ENCODE assay signal across 18 mouse cellular contexts in genomic region chr11:114662161-114662560, GRCm38 (mm10). TPM values are rescaled to one million over a fixed set of nuclear protein-coding genes. Genes with fewer than 3 reads are reported as not detected.
DNase-seq lines count a peak whose midpoint lies in the region; TF ChIP-seq lines count a peak whose summit lies in the region.
"Had no signal": no experiment of that assay in that cellular context is flagged by ENCODE, and none has a peak within 500 bp of the region (broad histone marks: within the 10 kb centered on the region; RNA-seq: fewer than 3 reads in every experiment).

No protein-coding gene starts in this region.

- DNase-seq in cerebellum, adult 9-11 months = peak; percentile 20
- no peak for DNase-seq in cerebellum, adult 2 months
- peak; percentile 59 for DNase-seq in R1 (ENCODE audit: low read depth, low spot score)
- DNase-seq in ZHBTc4 (ENCODE audit: low read depth, low spot score) = peak; percentile 69
- DNase-seq in thymus, postnatal 36 days = no peak
- DNase-seq: adrenal gland, adult 2 months; adrenal gland, postnatal 10 days; adrenal gland, postnatal 25 days; cerebellum, adult 18-20 months; cerebellum, adult 9-10 months; cerebellum, postnatal 14 days; cerebellum, postnatal 36 days; embryo, embryonic 11 days had no signal

- 90% methylated on average over 14 of the region's 14 CpGs for WGBS in cerebellum, adult 2 months

- H3K27me3 ChIP-seq in cerebellum, adult 2 months (ENCODE audit: control insufficient read depth, insufficient read depth, low read length) = no peaks in the 10 kb centered on the region
- H3K27me3 ChIP-seq: embryonic facial prominence, embryonic 15.5 days had no signal

- TF ChIP-seq CTCF in cerebellum, adult 2 months (IDR thresholded peaks at IDR 0.05; ENCODE audit: borderline replicate concordance, insufficient read depth, low read depth, low read length) = no peak

- H3K4me3 ChIP-seq in cerebellum, adult 2 months (replicated peaks; ENCODE audit: insufficient read depth, low read depth, low read length) = no peak overlapping the region
- H3K4me3 ChIP-seq: embryonic facial prominence, embryonic 13.5 days; embryonic facial prominence, embryonic 15.5 days; erythroblast, embryonic 14.5 days; forebrain, embryonic 10.5 days; forebrain, embryonic 12.5 days had no signal

- no peak for TF ChIP-seq POLR2A in cerebellum, adult 2 months (IDR thresholded peaks at IDR 0.05; ENCODE audit: borderline replicate concordance, insufficient read depth, low read length)

- no peaks in the 10 kb centered on the region for H3K4me1 ChIP-seq in cerebellum, adult 2 months (ENCODE audit: control insufficient read depth, insufficient read depth, low read length)
- H3K4me1 ChIP-seq: embryonic facial prominence, embryonic 13.5 days; embryonic facial prominence, embryonic 15.5 days had no signal

- H3K27ac ChIP-seq in cerebellum, adult 2 months (ENCODE audit: insufficient read depth, low read length) = no peak overlapping the region
- H3K27ac ChIP-seq: embryonic facial prominence, embryonic 13.5 days; embryonic facial prominence, embryonic 15.5 days; forebrain, embryonic 10.5 days; forebrain, embryonic 12.5 days had no signal

RNA-seq across cellular contexts. Expression of gene Rpl38, which starts 6.2 kb away (rescaled TPM):
- 1,362 and 1,509 TPM in 2 replicates for polyA plus RNA-seq in cerebellum, adult 2 months (2012; rRNA removed)

RNA-seq across cellular contexts. Expression of gene Ttyh2, which starts 13.1 kb away (rescaled TPM):
- polyA plus RNA-seq in cerebellum, adult 2 months (2012; rRNA removed) = 81.2 and 92.5 TPM in 2 replicates

Comparison
In these comparisons a context has a peak if more than half of its experiments do, and no peak if none do; other contexts are left out.
1. DNase-seq: peak in cerebellum, adult 9-11 months (single experiment), R1 (single experiment) and ZHBTc4 (single experiment); none in cerebellum, adult 2 months (0 of 2) and thymus, postnatal 36 days (0 of 2).